Comparison of ENCODE assay signal across 9 mouse cellular contexts in the genomic region with DNA sequence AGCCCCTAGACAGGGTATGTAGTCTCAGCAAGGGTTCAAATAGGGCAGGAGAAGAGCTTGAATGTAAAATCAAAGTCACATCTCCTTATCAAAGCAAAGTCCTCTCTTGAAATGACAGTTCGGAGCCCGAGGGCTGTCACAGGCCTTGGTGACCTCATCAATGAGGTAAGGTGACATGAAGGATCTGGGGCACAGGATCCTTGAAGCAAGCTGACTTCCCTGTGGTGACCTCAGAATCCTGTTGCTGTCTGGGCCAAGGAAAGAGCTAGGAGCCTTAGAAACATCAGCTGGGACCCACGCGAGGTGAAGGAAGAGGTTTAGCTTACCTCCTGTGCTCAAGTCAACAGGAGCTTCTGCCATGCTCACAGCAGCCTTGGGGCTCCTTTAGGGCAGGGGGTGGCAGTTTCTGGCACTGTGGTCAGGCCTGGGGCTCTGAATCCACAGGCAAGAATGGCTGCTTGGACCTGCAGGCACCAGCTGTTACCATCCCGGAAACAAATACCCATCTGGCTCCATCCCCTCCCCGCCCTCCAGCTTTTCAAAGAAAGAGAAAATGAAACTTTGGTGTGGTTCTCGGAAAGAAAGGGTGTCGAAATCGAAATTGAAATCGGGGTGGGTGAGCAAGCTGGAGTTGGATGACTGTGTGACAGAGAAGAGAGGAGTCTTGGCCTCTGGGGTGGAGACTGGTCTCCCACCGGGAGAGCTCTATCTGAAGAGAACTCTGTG. TPM values are rescaled to one million over a fixed set of nuclear protein-coding genes. Genes with fewer than 3 reads are reported as not detected.
A peak's percentile ranks its signal among the peaks of the same experiment; 100 is the strongest.
DNase-seq lines count a peak whose midpoint lies in the region; ATAC-seq lines count a peak whose summit lies in the region.
"Had no signal": no experiment of that assay in that cellular context is flagged by ENCODE, and none has a peak within 500 bp of the region (broad histone marks: within the 10 kb centered on the region; RNA-seq: fewer than 3 reads in every experiment).

A gene (minus strand): TSS at position 508 of the 726 bp plus-strand sequence.

- intact Hi-C loops in heart, postnatal 10 days (cut with DNase I): loop anchor here (1.0 kb wide), 1 partner anchor 328 kb away; no protein-coding TSS in a partner anchor
- intact Hi-C loops in left cerebral cortex, postnatal 25 days (cut with DNase I): loop anchor here (2.0 kb wide), 1 partner anchor 328 kb away; no protein-coding TSS in a partner anchor

- peak; percentile 96 for DNase-seq in heart, adult 11 months
- DNase-seq in heart, postnatal 10 days: no peak
- peak; percentile 2 for DNase-seq in urinary bladder, postnatal 10 days (ENCODE audit: low spot score)
- DNase-seq in urinary bladder, postnatal 36 days (ENCODE audit: low spot score in 2 of 2): no peak
- DNase-seq in layer of hippocampus, adult 9-11 months: no peak
- DNase-seq in left cerebral cortex, postnatal 25 days (ENCODE audit: low spot score in 2 of 2): no peak
- DNase-seq in kidney, adult 8-10 months: no peak

- ATAC-seq in megakaryocyte progenitor cell, adult 5-6 weeks (replicated peaks; ENCODE audit: poor library complexity): peak; percentile 77

RNA-seq across cellular contexts. Expression of the gene that starts here (rescaled TPM):
- under 1 TPM; 0.25 to 0.41 TPM for total RNA-seq in heart, postnatal 10 days (2021)
- 2.0 and 5.3 TPM in 2 replicates for total RNA-seq in megakaryocyte progenitor cell, adult 5-6 weeks (2015)
- 2.5 and 2.9 TPM in 2 replicates for total RNA-seq in megakaryocyte progenitor cell, adult 5-6 weeks (2017)
- total RNA-seq in left cerebral cortex, postnatal 25 days (2021): not detected
- total RNA-seq: MEL had no signal

Comparison
In these comparisons a context has a peak if more than half of its experiments do, and no peak if none do; other contexts are left out.
1. DNase-seq: peak in heart, adult 11 months (single experiment) and urinary bladder, postnatal 10 days (single experiment); none in heart, postnatal 10 days (0 of 2), urinary bladder, postnatal 36 days (0 of 2), layer of hippocampus, adult 9-11 months (single experiment), left cerebral cortex, postnatal 25 days (0 of 2) and kidney, adult 8-10 months (0 of 2).